Mouse (Mus musculus): ENCODE results near the gene Abca17.

Abca17 gene

DNA sequence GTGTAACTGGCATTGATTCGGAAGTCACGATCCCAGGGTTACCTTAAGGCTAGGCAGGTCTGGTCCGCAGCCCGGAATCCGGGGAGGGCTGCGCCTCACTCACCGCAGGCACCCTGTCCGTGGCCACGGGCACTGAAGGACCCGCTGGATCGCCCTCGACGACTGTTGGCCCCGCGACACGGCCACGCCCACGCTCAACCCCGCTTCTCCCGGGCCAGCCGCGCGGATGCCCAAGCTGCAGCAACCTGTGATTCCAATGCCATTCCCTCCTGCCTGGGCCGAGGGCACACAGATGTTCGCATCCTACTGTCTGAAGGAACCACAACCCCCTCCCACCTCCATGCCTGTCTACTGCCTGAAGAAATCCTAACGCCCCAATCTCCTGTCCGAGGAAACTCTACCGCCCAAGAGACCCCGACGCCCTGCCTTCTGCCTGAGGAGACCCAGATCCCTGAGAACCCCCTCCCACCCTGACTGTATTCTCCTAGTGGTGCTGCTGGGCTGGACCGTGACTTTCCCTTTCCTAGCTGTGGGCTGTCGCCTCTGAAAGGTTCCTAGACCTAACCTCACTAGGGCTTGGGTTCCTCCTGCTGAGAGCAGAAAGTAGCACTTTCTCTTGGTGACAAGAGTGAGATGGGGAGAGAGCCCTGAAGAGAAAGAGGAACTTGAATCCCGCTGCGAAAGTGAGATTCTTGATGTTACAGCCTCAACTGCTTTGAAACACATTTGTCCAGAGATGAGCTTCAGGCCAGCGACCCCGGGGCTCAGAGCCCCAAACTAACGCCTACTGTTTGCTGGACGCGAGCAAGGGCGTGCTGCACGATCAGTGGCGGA is at the start of gene Abca17:
Gene Abca17 (minus strand): TSS at position 143 of the 834 bp plus-strand sequence.
- DNase-seq = peak; percentile 40

GRCm38 (mm10) chr17:24394456-24394855 is 43.6 kb upstream of the Abca17 start:
- DNase-seq = peak; percentile 57

DNA sequence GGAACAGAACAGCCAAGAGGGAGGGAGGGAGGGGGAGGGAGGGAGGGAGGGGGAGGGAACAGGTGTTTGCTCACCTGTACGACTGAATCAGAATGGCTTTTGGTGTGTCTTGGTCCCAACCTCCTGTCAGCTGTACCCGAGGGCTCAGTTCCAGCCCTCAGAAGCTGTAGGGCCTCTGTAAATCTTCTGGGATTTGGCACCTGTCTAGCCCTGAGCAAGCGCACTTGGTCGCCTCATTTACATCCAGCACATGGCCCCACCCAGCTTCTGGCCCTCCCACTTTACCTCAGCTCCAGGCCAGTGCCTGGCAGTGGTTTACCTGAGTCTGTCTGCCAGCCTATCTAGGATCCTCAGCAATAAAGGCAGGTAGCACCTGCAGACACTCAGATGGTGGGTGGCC is 42.7 kb upstream of the Abca17 start:
- no peak for DNase-seq

- peak; percentile 31 for DNase-seq
Observed at GRCm38 (mm10) chr17:24391149-24391548, 40.3 kb upstream of the Abca17 start.

DNA sequence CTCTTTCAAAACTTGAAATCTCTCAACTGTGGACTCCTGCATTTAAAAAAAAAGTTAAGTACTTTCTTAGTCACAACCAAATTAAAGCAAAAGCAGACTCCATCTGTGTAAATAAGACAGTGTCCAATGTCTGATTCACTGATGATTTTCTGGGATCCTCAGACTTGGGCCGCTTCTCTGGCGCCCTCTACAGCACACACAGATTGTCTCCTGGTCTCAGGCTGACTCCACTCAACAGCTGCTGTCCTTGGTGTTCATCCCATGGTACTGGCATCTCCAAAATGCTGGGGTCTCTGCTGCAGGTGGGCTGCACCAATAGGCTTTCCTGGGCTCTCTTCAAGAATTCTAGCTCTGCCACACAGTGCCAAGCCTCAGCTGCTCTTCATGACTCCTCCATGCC is 39.0 kb upstream of the Abca17 start:
- peak; percentile 74 for DNase-seq

- DNase-seq = peak; percentile 34
Observed at GRCm38 (mm10) chr17:24388711-24389110, 37.8 kb upstream of the Abca17 start.

GRCm38 (mm10) chr17:24383789-24384188 is 32.9 kb upstream of the Abca17 start:
- DNase-seq = peak; percentile 64

DNA sequence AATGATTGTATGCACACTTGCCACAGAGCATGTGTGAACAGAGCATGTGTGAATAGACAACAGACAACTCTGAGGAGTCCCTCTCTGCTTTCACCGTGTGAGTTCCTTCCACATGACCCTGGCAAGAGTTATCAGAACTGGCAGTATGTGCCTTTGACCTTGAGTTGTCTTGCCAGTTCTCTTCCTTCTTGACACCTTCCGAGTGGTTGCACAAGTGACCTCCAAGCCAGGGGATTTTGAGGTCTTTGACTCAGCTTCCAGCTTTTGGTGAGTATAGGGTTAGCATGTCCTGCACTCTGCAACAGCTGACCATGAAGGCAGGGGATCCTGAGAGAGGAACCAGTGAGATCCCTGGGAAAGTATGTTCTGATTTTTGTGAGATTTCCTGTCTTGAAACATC is 27.6 kb upstream of the Abca17 start:
- DNase-seq = no peak

GRCm38 (mm10) chr17:24375886-24376285 is 25.0 kb upstream of the Abca17 start:
- no peak for DNase-seq

GRCm38 (mm10) chr17:24375094-24375712 is 24.3 kb upstream of the Abca17 start:
- DNase-seq = peak; percentile 32

- DNase-seq = peak; percentile 63
Observed at GRCm38 (mm10) chr17:24365863-24366262, 15.0 kb upstream of the Abca17 start.

DNA sequence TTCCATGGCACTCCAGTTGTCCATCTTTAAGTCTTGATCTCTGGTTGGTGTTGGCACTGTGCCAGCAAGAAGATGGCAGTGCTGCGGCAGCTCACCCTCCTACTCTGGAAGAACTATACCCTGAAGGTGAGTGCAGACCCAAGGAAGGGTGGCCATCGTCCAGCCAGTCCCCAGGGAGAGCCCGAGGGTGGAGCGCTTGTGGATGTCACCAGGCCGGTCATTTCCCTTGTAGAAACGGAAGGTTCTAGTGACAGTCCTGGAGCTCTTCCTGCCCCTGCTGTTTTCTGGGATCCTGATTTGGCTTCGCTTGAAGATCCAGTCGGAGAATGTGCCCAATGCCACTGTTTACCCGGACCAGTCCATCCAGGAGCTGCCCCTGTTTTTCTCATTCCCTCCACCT is 13.6 kb upstream of the Abca17 start:
- DNase-seq = no peak

DNA sequence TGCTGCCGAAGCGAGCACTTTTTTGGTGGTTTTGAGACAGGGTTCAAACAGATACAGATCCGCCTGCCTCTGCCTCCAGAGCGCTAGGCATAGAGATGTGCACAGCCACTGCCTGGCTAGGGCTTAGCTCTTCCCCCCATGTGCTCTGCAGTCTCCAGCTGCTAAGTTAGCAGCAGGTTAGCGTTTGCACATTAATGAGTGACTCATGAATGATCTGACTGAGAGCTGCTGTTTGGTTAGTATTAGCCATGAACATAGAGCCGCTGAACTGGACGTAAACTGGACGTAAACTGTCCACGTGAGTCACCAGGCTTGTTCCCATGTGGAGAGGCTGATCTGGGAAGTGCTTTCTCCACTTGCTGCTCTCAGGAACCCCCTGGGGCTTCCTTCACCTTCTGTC is 11.7 kb upstream of the Abca17 start:
- DNase-seq = no peak

DNA sequence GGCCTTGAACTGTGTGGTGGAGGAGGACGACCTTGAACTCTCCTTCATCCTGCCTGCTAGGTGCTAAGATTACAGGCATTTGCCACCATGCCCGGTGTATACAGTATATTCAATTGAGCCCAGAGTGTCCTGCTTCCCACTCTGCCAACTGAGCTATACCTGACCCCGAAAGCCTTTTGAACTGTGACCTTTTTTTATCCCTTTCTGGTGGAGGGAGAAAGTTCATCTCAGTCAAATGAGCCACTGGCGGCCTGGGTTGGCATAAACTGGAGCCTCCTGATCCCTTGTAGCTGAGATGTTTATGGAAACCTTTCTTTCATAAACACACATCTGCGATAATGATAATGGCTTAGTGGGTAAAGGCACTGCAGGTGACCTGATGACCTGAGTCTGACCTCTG is 10.4 kb upstream of the Abca17 start:
- no peak for DNase-seq

DNA sequence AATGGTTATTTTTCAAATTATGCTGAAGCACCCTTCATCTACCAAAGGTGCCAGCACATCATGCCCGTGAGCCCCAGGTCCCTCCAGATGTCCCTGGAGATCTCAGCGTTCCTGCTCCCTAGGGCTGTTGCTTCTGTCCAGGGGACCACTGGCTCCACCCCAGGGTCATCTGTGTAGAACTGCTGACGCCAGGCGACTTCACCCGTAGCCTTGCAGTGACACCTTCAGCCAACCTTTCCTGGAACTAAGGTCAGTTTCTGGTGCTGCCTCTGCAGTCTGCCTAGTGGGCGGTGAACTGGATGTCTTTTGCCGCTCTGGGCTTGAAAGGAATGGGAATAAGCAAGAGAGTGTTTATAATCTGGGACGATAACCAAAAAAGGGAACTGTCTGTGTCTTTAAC is 10.0 kb upstream of the Abca17 start:
- no peak for DNase-seq

DNA sequence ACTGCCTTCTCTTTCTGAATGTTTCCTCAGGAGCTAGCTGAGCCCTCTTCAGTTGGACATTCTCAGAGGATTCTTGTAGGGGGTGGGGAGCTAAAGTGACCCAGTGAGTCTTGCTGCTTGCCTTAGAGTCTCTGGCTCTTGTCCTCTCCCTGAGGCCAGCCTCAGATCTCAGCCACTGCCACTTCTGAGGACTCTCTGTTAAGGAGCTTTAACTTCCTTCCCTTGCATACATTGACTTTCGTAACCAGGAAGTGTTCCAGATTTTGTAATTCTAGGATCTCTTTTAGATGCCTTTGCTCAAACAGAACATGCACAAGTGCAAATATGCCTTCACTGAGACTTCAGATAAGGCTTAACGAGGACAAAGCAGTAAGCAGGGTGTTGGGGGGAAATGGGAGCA is 9.0 kb upstream of the Abca17 start:
- peak; percentile 70 for DNase-seq

DNA sequence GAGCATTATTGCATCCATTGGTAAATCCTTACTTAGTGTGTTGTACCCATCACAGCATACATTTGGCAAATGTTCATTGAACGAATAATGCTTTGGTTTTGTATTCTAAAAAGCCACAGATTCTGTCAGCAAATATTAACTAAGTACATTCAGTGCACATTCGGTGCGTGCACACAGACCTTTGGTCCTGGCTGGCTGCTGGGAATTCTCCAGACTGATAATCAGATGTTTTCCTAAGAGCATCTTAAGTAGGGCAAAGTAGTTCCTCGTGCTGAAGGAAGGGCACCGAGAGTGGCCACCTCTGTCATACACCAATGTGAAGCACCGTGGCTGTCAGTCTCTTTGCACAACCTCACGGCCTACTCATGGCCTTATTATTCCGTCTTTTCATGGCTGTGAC is 8.1 kb upstream of the Abca17 start:
- no peak for DNase-seq

- no peak for DNase-seq
Observed at GRCm38 (mm10) chr17:24355284-24355683, 4.4 kb upstream of the Abca17 start.

- DNase-seq = no peak
Observed at GRCm38 (mm10) chr17:24353960-24354359, 3.1 kb upstream of the Abca17 start.

- no peak for DNase-seq
Observed at GRCm38 (mm10) chr17:24352370-24353194, 1.7 kb upstream of the Abca17 start.

- peak; percentile 96 for DNase-seq
Observed at GRCm38 (mm10) chr17:24351760-24352357, 991 bp upstream of the Abca17 start, which contains the start of gene Abca3. Gene Abca3, plus strand, starts transcription at chr17:24351950.

GRCm38 (mm10) chr17:24349176-24349575 is 1.7 kb downstream of the Abca17 start:
- DNase-seq = no peak

DNA sequence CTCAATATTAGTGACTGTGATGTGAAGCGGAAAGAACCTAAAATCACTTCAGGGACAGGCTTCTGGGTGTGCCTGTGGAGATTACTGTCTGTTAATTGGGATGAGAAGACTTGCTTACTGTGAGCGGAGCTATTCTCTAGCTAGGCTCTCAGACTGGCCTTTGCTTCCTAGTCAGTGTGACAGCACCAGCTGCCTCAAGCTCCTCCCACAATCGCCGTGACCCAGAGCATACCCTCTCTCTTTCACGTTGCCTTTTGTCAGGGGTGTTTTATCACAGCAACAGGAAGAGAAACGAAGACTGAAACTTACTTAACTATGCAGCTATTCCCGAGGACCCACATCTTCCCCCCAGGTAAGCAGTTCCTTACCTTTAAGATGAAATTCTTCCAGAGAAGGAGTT is 4.0 kb downstream of the Abca17 start:
- no peak for DNase-seq

Measured in lung, postnatal 10 days (tissue).